Mouse (Mus musculus) G1E (cell line): Measurements from ENCODE around the gene Rsbn1l.

Source experiments
- CTCF ChIP-seq: IDR thresholded peaks from 2 replicates; pipeline ENCODE4 v1.5.1; 2012; ENCODE audit warnings: low read depth, low read length, inconsistent platforms, mixed read lengths
- GATA1 ChIP-seq: IDR thresholded peaks from 2 replicates; pipeline ENCODE4 v1.6.1; 2012; ENCODE audit warnings: borderline replicate concordance, low read length, inconsistent platforms, mixed read lengths
- GATA2 ChIP-seq: IDR thresholded peaks from 2 replicates; pipeline ENCODE4 v1.6.1; 2012; ENCODE audit warnings: low read depth, low read length, inconsistent platforms, borderline replicate concordance
- POLR2AphosphoS5 ChIP-seq: IDR thresholded peaks from 2 replicates; pipeline ENCODE4 v1.6.1; 2012; ENCODE audit warnings: low read depth, low read length, inconsistent platforms; ENCODE audit not compliant: insufficient replicate concordance
- TAL1 ChIP-seq: conservative IDR thresholded peaks from 2 replicates; pipeline ENCODE4 v1.6.1; 2012; ENCODE audit warnings: low read depth, low read length, inconsistent platforms, mixed read lengths

DNA sequence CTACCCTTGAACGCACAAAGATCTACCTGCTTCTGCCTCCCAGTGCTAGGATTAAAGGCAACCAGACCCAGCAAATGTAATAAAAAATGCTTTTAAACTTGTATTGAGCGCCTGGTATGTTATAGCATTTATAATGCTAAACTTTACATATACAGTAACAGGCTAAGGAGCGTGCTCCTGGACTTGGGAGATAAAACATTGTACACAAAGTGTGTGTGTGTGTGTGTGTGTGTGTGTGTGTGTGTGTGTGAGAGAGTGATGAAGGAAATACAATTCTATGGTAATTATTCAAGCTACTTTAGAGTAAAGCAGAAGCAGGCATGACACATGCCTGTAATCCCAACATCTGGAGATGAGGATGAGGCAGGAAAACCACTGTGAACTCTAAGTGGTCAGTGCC is at the start of gene Rsbn1l:
- no peak for TF ChIP-seq GATA2
- TF ChIP-seq CTCF, result no peak
- no peak for TF ChIP-seq GATA1
- no peak for TF ChIP-seq TAL1
- TF ChIP-seq POLR2AphosphoS5, result no peak
